Mouse (Mus musculus) forebrain, embryonic 15.5 days (tissue): ENCODE data around the gene 5830411N06Rik. TPM values are rescaled to one million over a fixed set of nuclear protein-coding genes. Genes with fewer than 3 reads are reported as not detected.

Source experiments
- polyA plus RNA-seq: library from polyadenylated mRNA; unstranded; fragments of >200 nt; fragmentation: Nextera tagmentation; extraction: Ambion mirVana; gene quantifications from 2 replicates; pipeline ENCODE4 v1.2.1, GENCODE M21; 2015

5830411N06Rik gene
- polyA plus RNA-seq, 1 experiment from 2014 or later: not detected

Other genes with a start within 250 kb of the 5830411N06Rik start
- 55.8 and 56.6 TPM in 2 replicates for gene Zfp511, start 210.9 kb upstream of the 5830411N06Rik start, polyA plus RNA-seq
- gene Tubgcp2, start 210.6 kb upstream of the 5830411N06Rik start, polyA plus RNA-seq: 69.0 and 69.2 TPM in 2 replicates
- 0.73 TPM in 2 replicates for gene Msx3, start 198.2 kb upstream of the 5830411N06Rik start, polyA plus RNA-seq
- gene Caly, start 164.7 kb upstream of the 5830411N06Rik start, polyA plus RNA-seq: 108 and 117 TPM in 2 replicates
- gene Prap1, start 153.9 kb upstream of the 5830411N06Rik start, polyA plus RNA-seq: not detected in 2 replicates
- 18.5 and 18.9 TPM in 2 replicates for gene Fuom, start 144.8 kb upstream of the 5830411N06Rik start, polyA plus RNA-seq
- 7.5 and 8.6 TPM in 2 replicates for gene Paox, start 131.5 kb upstream of the 5830411N06Rik start, polyA plus RNA-seq
- gene Echs1, start 130.8 kb upstream of the 5830411N06Rik start, polyA plus RNA-seq: 112 and 120 TPM in 2 replicates
- 35.1 and 36.7 TPM in 2 replicates for gene Mtg1, start 109.7 kb upstream of the 5830411N06Rik start, polyA plus RNA-seq
- 15.2 and 15.7 TPM in 2 replicates for gene Sprn, start 92.4 kb upstream of the 5830411N06Rik start, polyA plus RNA-seq
- not detected in 2 replicates for gene Olfr522, start 82.5 kb upstream of the 5830411N06Rik start, polyA plus RNA-seq
- gene Olfr523, start 74.1 kb upstream of the 5830411N06Rik start, polyA plus RNA-seq: not detected in 2 replicates
- gene Olfr524, start 41.3 kb upstream of the 5830411N06Rik start, polyA plus RNA-seq: not detected in 2 replicates
- gene Cd163l1, start 29.0 kb upstream of the 5830411N06Rik start, polyA plus RNA-seq: not detected in 2 replicates
- gene Olfr525, start 73.6 kb downstream of the 5830411N06Rik start, polyA plus RNA-seq: not detected in 2 replicates
- not detected in 2 replicates for gene Olfr527, start 86.7 kb downstream of the 5830411N06Rik start, polyA plus RNA-seq
- gene Olfr60, start 114.4 kb downstream of the 5830411N06Rik start, polyA plus RNA-seq: not detected in 2 replicates
- gene Olfr530, start 129.0 kb downstream of the 5830411N06Rik start, polyA plus RNA-seq: not detected in 2 replicates
- gene Olfr531, start 155.6 kb downstream of the 5830411N06Rik start, polyA plus RNA-seq: not detected in 2 replicates
- gene Olfr532, start 174.4 kb downstream of the 5830411N06Rik start, polyA plus RNA-seq: not detected in 2 replicates
- gene Olfr533, start 216.1 kb downstream of the 5830411N06Rik start, polyA plus RNA-seq: not detected in 2 replicates
- not detected in 2 replicates for gene Olfr535, start 236.9 kb downstream of the 5830411N06Rik start, polyA plus RNA-seq